Mouse (Mus musculus): ENCODE measurements at regions not wholly inside any gene's neighbourhood (a gene's known extent, or its start where the extent isn't known, plus 50 kb on each side); places are given as distances from the start of the nearest gene placed in this dataset.
"Not testable (repeated sequence)": the region's sequence is repeated elsewhere in the genome, so short reads cannot be mapped to it uniquely, and the experiment has no call there.

DNA sequence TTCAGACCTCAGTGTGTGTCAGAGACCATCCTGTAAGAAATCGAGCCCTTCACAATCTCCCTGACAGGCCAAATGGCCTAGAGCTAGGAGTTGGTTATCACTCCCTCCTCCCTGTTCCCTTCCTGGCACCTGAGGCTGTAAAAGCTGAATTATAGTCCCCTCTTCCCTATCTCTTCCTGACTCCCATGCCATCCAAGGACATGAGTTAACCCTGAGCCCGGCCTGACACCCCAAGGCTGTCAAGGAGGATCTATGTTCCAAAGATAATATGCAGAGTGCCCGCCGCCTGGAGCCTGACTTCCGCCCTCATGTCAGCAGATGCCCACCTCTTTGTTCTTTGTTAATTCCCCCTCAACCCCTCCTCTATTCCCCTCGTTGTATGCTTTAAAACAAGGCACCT lies 120.2 kb downstream of the Olfr721-ps1 start:
- not testable (repeated sequence) for H3K4me3 ChIP-seq; DNase-seq (ENCODE audit: extremely low spot score, low spot score); H3K27ac ChIP-seq; H3K36me3 ChIP-seq (replicated peaks); H3K4me1 ChIP-seq; H3K9me3 ChIP-seq; H3K27me3 ChIP-seq (ENCODE audit: poor library complexity, severe bottlenecking)
- 73% methylated on average over 6 of the region's 6 CpGs for WGBS

DNA sequence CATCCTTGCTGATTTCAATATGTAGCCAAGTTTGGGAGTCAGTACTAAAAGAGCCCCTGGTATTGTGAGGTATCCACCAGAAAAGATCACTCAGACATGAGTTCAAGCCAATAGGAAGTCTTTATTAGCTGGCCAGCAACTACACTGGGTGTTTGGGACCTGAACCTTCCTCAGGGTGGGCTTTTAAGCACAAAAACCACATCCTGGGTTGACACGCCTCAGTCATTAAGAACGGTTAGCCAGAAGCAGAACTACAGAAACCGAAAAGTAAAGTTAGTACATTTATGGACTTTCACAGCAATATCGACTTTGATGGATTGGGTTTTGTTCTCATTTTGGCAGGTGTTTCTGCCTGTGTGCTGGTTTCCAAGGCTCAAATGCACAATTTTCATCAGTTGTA lies 124.1 kb downstream of the Olfr721-ps1 start:
- Histone ChIP-seq H3K4me1 (no peaks in the 10 kb centered on the region), H3K27ac (no peak overlapping the region), H3K36me3 (replicated peaks) (no peaks in the 10 kb centered on the region), H3K9me3 (no peaks in the 10 kb centered on the region), H3K4me3 (no peak overlapping the region), H3K27me3 (ENCODE audit: poor library complexity, severe bottlenecking) (no peaks in the 10 kb centered on the region)
- 91% methylated on average over 4 of the region's 4 CpGs for WGBS
- DNase-seq (ENCODE audit: extremely low spot score, low spot score): no peak

DNA sequence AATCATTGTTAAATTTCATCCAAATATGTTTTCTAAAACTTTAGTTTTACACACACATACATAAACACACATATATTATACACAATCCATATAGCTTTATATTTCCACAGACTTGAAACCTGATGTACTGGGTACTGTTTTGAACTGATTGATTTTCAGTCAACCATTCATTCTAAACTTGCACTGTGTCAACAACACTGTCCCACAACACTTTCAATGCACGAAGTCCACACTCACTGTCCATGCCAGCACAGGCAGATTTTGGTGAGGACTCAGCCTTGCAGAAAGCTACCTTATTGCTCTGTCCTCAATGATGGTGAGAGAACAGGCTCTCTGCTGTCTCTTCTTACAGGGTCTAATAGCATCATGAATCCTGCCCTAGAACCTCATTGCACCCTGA lies 127.3 kb downstream of the Olfr721-ps1 start:
- Histone ChIP-seq H3K27me3 (ENCODE audit: poor library complexity, severe bottlenecking) (no peaks in the 10 kb centered on the region), H3K36me3 (replicated peaks) (no peaks in the 10 kb centered on the region), H3K9me3 (no peaks in the 10 kb centered on the region), H3K27ac (no peak overlapping the region), H3K4me3 (no peak overlapping the region), H3K4me1 (no peaks in the 10 kb centered on the region)
- 87% methylated on average over 1 of the region's 1 CpGs for whole genome bisulfite sequencing
- no peak for DNase-seq (ENCODE audit: extremely low spot score, low spot score)

DNA sequence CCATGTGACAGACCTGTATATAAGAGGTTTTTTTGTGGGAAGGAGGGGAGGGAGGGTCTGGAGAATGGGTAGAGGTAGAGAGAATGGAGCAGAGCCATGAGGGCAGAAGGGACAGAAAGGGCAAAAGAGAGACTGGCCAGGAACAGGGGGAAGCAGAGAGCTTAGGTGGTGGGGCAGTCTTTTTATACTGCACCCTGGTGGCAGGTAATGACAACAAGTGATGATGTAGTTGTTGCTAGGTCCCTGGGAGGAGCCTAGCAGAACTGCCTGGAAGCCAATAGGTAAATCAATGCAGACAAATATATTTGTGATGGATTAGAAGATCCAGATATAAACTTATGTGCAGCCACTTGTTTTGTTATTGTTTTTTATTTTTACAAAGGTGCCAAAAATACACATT lies 140.1 kb downstream of the Olfr721-ps1 start:
- Histone ChIP-seq H3K4me3 (no peak overlapping the region), H3K36me3 (replicated peaks) (no peaks in the 10 kb centered on the region), H3K4me1 (no peaks in the 10 kb centered on the region), H3K9me3 (no peaks in the 10 kb centered on the region), H3K27me3 (ENCODE audit: poor library complexity, severe bottlenecking) (no peaks in the 10 kb centered on the region), H3K27ac (no peak overlapping the region)
- DNase-seq (ENCODE audit: extremely low spot score, low spot score): no peak

DNA sequence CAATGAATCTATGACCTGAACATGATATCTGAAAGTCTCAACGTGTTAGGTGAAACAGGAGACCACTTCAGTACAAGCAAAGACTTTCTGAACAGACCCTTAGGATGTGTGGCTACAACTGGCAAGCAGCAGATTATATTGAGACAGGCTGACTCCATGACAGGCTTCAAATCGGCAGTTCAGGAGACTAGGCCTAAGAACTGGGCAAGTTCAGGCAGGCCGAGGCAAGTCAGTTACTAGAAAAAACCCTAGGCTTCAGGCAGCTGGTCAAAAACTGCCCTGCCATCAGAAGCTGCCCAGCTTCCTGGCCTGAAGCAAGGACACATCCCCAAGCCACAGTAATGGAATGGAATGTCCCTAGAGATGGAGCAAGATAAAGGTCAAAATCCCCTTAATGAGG lies 140.6 kb downstream of the Olfr721-ps1 start:
- 78% methylated on average over 3 of the region's 3 CpGs for WGBS
- Histone ChIP-seq H3K27ac (no peak overlapping the region), H3K27me3 (ENCODE audit: poor library complexity, severe bottlenecking) (no peaks in the 10 kb centered on the region), H3K4me3 (no peak overlapping the region), H3K4me1 (no peaks in the 10 kb centered on the region), H3K36me3 (replicated peaks) (no peaks in the 10 kb centered on the region), H3K9me3 (no peaks in the 10 kb centered on the region)
- no peak for DNase-seq (ENCODE audit: extremely low spot score, low spot score)

DNA sequence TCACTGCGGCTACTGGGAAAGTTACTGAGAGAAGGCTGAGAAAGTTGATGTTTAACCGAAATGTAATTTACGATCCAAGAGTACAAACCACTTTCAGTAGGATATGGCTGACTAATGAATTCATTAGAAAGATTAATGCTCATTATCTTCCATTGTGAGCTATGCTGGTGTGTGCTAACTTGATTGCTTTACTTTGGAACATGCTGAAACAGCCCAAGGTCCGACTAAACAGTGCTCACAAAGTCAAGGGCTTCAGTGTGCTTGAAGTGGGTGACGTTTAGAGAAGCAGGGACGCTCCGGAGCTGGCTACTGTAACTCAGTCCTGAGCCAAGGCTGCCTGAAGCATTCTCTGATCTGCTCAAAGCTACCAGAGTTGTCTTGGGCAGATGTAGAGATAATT lies 143.1 kb downstream of the Olfr721-ps1 start:
- Histone ChIP-seq H3K36me3 (replicated peaks) (no peaks in the 10 kb centered on the region), H3K27me3 (ENCODE audit: poor library complexity, severe bottlenecking) (no peaks in the 10 kb centered on the region), H3K4me3 (no peak overlapping the region), H3K27ac (no peak overlapping the region), H3K9me3 (no peaks in the 10 kb centered on the region), H3K4me1 (no peaks in the 10 kb centered on the region)
- whole genome bisulfite sequencing: 89% methylated on average over 7 of the region's 7 CpGs
- no peak for DNase-seq (ENCODE audit: extremely low spot score, low spot score)

DNA sequence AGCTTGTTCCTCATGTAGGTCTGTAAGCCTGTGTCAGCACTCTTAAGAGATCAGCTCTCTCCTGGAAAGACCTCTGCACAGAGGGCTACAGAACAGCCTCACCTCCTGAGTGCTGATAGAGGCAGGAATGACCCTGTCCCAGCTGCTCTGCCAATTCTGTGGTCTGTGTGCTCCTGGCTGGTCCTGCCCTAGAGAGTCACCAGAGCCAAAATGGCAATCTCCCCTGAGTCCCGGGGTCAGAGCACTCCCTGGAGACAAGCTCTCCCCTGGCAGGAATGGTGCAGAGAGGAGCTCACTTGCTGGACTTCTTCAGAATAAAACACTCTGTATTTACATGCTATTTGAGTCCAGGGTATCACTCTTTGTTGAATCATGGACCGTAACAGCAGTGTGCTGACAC lies 149.9 kb upstream of the Slc4a7 start:
- no peaks in the 10 kb centered on the region for H3K27me3 ChIP-seq (ENCODE audit: poor library complexity, severe bottlenecking)
- DNase-seq (ENCODE audit: extremely low spot score, low spot score): no peak
- H3K27ac ChIP-seq: no peak overlapping the region
- 86% methylated on average over 2 of the region's 2 CpGs for WGBS
- H3K9me3 ChIP-seq: no peaks in the 10 kb centered on the region; the same call in 1 of the 2 replicates
- H3K36me3 ChIP-seq (replicated peaks): no peaks in the 10 kb centered on the region
- no peaks in the 10 kb centered on the region for H3K4me1 ChIP-seq
- no peak overlapping the region for H3K4me3 ChIP-seq

DNA sequence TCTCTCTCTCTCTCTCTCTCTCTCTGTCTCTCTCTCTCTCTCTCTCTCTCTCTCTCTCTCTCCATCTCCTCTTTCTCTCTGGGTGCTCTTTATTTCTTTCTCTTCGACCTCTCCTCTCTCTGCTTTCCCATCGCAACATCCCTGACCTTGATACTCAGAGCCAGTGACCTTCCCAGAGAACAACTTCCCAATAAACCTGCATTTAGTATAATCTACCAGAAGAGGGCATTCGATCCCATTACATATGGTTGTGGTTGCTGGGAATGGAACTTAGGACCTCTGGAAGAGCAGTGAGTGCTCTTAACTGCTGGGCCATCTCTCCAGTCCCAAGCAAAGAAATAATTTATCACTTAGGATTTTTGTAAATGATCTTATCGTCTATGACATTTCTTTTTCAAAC lies 127.2 kb upstream of the Slc4a7 start:
- H3K27me3 ChIP-seq (ENCODE audit: poor library complexity, severe bottlenecking): no peaks in the 10 kb centered on the region
- no peak for DNase-seq (ENCODE audit: extremely low spot score, low spot score)
- H3K27ac ChIP-seq: no peak overlapping the region
- no peaks in the 10 kb centered on the region for H3K36me3 ChIP-seq (replicated peaks)
- no peaks in the 10 kb centered on the region for H3K4me1 ChIP-seq
- peaks cover 8% of the 10 kb centered on the region; the same call in 1 of the 2 replicates for H3K9me3 ChIP-seq
- WGBS: 73% methylated on average over 4 of the region's 4 CpGs
- H3K4me3 ChIP-seq: no peak overlapping the region

DNA sequence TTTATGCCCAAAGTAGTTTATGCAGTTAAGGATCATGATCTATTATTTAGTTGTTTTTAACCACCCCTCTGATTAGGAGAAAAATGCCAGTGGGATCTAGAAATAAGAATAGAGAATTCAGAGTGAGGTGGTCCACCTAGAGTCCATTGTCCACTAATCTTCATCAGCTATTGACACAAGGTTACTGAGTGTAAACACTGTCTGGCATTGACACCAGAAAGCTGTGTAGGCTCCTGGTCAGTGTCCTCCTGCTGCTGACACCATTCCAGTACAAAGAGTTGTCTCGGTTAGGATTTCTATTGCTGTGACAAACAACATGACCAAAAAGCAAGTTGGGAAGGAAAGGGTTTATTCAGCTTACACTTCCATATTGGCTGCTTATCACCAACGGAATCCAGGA lies 110.1 kb upstream of the Slc4a7 start:
- no peaks in the 10 kb centered on the region for H3K36me3 ChIP-seq (replicated peaks)
- no peaks in the 10 kb centered on the region for H3K4me1 ChIP-seq
- H3K9me3 ChIP-seq: no peaks in the 10 kb centered on the region
- WGBS: 80% methylated on average over 2 of the region's 2 CpGs
- no peak overlapping the region for H3K27ac ChIP-seq
- no peak overlapping the region for H3K4me3 ChIP-seq
- no peaks in the 10 kb centered on the region for H3K27me3 ChIP-seq (ENCODE audit: poor library complexity, severe bottlenecking)
- DNase-seq (ENCODE audit: extremely low spot score, low spot score): no peak

DNA sequence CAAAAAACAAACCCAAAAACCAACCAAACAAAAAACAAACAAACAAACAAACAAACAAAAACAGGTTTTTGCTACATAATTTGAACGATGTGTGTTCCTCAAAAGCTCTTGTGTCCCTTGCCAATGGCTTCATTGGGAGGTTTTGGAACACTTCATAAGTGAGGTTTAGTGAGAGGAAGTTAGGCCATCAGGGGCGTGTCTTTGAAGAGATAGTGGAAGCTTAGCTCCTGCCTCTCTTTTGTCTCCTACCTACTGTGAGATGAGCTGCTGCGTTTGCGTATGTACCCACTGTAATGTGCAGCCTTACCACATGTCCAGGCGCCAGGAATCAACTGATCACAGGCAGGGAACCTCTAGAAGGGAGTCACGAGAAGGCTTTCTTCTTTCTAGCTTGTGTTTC lies 107.3 kb upstream of the Slc4a7 start:
- Histone ChIP-seq H3K9me3 (no peaks in the 10 kb centered on the region), H3K36me3 (replicated peaks) (no peaks in the 10 kb centered on the region), H3K27me3 (ENCODE audit: poor library complexity, severe bottlenecking) (no peaks in the 10 kb centered on the region), H3K4me3 (no peak overlapping the region), H3K27ac (no peak overlapping the region), H3K4me1 (no peaks in the 10 kb centered on the region)
- 88% methylated on average over 6 of the region's 6 CpGs for WGBS
- no peak for DNase-seq (ENCODE audit: extremely low spot score, low spot score)

DNA sequence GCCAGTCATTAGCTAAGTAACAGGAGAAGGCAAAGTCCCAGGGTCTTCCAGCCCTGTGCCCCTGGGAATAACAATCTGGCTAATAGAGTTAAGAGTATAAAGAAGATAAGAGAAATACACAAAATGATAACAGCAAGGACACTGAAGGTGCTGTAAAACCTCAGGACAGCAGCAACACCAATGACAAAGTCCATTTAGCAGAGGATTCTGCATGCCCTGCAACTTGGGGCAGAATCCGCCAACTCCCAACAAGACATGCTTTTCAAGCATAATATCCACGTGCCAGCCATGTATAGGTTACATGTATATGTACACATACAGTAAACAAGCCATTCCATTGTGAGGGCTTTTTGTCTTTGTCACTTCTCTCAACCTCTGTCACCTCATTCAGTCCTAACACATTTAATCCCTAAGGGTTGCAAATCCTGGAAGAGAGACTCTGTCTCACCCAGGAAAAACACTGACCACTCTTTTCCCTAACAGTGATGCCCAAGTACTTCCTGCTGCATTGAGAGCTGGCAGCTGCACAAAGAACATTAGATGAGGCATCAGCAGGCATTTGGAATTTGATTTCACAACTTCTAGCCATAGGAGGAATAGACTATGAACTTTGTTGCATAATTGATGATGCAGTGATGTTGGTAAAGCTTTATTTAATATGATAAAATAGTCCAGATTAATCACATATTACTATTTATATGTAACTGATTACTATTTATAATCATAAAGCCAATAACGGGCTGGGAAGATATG lies 105.8 kb upstream of the Slc4a7 start:
- WGBS: 85% methylated on average over 3 of the region's 3 CpGs
- Histone ChIP-seq H3K9me3 (no peaks in the 10 kb centered on the region), H3K4me1 (no peaks in the 10 kb centered on the region), H3K4me3 (no peak overlapping the region), H3K27ac (no peak overlapping the region), H3K27me3 (ENCODE audit: poor library complexity, severe bottlenecking) (no peaks in the 10 kb centered on the region), H3K36me3 (replicated peaks) (no peaks in the 10 kb centered on the region)
- DNase-seq (ENCODE audit: extremely low spot score, low spot score): no peak

DNA sequence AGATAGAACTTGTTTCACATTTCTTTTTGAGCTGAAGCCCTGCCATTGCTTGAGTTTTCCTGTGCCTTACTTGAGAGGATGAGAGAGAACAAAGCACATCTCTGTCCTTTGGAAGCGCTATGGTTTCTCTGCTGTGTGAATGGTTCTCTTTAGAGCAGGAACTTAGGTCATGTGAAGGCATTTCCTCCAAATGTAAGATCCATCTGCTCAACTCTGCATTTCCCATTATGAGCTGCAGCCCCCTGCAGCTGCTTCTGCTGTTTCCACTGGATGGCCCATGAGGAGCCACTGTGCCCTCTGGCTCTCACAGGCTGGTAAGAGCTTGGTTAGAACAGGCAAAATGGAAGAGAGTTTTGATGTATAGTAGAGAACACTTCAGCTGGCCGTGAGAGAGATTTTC lies 102.5 kb upstream of the Slc4a7 start:
- no peak for DNase-seq (ENCODE audit: extremely low spot score, low spot score)

DNA sequence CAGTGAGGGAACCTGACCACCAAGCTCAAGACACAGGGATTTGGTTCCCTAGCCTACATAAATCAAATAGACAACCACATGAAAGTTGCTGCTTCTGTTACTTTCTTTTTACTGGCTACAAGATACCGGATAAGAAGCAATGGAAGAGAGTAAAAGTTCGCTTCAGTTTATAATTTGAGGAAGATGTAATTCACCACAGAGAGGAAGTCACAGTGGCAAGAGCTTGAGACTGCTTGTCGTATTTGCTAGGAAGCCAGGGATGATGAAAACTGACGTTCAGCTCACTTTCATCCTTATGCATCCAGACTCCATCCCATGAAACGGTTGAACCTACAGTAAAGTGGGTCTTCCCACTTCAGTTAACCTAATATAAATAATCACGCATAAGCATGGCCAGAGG lies 102.1 kb upstream of the Slc4a7 start:
- WGBS: 88% methylated on average over 6 of the region's 6 CpGs
- DNase-seq (ENCODE audit: extremely low spot score, low spot score): no peak
- Histone ChIP-seq H3K27ac (no peak overlapping the region), H3K36me3 (replicated peaks) (no peaks in the 10 kb centered on the region), H3K9me3 (no peaks in the 10 kb centered on the region), H3K4me1 (no peaks in the 10 kb centered on the region), H3K27me3 (ENCODE audit: poor library complexity, severe bottlenecking) (no peaks in the 10 kb centered on the region), H3K4me3 (no peak overlapping the region)

More for the DNA sequence above, 102.5 kb upstream of the Slc4a7 start:
- Histone ChIP-seq H3K36me3 (replicated peaks) (no peaks in the 10 kb centered on the region), H3K9me3 (no peaks in the 10 kb centered on the region), H3K4me3 (no peak overlapping the region), H3K4me1 (no peaks in the 10 kb centered on the region), H3K27me3 (ENCODE audit: poor library complexity, severe bottlenecking) (no peaks in the 10 kb centered on the region), H3K27ac (no peak overlapping the region)
- 77% methylated on average over 2 of the region's 2 CpGs for WGBS

DNA sequence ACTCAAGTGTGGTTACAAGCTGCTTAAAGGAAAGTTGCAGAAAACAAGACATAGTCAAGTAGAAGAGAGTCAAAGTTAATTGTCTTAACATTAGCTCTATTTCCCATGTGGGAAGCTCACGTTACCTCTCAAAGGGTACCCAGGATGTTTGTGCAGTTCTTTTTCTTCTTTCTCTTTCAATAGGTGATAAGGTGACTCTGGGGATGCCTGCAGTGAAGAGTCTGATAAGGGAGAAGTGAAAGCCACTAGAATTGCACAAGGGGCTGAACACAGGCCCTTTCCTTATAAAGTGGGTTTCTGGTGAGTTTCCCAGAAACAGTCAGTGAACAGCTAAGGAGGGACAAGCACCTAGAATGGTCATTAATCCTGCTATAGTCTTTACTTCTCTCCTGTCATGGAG lies 98.6 kb upstream of the Slc4a7 start:
- no peaks in the 10 kb centered on the region for H3K4me1 ChIP-seq
- DNase-seq (ENCODE audit: extremely low spot score, low spot score): no peak
- 79% methylated on average over 1 of the region's 1 CpGs for WGBS
- H3K27me3 ChIP-seq (ENCODE audit: poor library complexity, severe bottlenecking): no peaks in the 10 kb centered on the region
- H3K4me3 ChIP-seq: no peak overlapping the region
- H3K9me3 ChIP-seq: no peaks in the 10 kb centered on the region
- no peak overlapping the region for H3K27ac ChIP-seq
- H3K36me3 ChIP-seq (replicated peaks): no peaks in the 10 kb centered on the region
